Mouse (Mus musculus): ENCODE measurements at regions not wholly inside any gene's neighbourhood (a gene's known extent, or its start where the extent isn't known, plus 50 kb on each side); places are given as distances from the start of the nearest gene placed in this dataset.

DNA sequence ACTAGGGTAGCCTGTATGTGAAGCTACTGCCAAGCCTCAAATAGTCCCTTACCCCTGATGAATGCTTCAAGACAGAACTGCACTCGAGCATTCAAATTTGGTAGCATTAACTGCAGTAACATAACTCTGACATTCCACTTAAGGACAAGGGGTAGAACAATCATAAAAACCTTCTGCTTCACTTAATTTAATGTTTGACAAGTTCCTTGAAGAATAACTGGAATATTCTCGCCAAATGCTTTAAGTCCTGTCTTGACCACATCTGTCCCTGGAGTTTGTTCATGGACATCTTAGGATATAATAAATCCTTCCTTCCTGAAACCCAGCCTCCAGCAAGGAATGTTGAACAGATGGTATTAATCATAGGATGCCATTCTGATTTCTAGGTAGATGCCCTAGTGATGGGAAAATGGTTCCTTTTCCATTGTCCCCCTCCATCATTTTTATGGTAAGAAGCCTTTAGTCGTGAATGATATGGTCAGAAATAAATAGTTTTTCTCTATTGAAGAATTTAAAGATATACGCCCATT lies 154.7 kb upstream of the Gm15217 start:
- no peak for DNase-seq

DNA sequence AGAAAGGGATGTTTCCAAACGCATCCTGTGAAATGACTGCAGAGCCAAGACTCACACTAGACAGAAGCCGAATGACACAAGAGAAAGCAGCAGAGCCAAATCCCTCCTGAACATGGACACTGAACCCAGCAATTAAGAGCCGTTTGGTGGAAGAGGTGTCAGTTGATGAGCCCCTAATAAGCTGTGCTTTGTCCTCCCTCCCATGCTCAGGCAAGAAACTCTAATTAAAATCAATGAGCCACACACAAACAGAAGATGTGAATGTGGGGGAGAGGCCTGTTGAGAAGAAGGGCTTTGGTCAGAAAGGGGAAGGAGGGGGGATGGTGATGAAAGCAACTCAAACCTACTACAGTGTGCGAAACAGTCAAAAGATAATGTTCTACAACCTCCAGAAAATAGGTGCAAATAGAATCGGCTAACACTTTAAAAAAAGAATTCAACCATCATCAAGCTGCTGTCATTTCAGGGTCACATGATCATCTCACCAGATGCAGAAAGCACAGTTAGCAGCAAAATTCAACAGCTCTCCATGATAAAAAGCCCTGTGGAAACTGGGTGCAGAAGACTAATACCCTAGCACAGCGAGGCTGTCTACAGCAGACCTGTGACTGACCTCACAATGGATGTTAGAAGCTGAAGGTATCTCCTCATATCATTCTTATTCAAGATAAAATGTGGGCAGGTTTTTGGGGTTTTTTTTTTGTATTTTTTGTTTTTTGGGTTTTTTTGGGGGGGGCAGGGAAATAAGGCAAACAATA lies 153.2 kb upstream of the Gm15217 start:
- no peak for DNase-seq

DNA sequence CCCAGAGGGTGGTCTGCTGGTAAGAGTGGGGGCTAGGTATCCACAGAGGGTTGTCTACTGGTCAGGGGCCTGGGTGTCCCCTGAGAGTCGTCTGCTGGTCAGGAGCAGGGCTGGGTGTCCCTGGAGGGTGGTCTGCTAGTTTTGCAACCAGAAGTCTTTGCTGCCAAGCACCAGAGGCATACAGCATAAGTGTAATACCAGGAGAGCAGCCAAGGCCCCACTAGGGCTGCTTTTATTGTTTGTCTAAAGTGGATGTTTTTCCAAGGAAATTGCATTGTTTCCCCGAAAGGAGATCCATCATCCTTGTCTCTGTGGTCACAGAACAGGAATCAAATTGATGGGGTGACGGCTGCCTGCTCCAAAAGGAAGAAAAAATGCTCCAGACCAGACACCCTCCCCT lies 145.2 kb upstream of the Gm15217 start:
- no peak for DNase-seq

DNA sequence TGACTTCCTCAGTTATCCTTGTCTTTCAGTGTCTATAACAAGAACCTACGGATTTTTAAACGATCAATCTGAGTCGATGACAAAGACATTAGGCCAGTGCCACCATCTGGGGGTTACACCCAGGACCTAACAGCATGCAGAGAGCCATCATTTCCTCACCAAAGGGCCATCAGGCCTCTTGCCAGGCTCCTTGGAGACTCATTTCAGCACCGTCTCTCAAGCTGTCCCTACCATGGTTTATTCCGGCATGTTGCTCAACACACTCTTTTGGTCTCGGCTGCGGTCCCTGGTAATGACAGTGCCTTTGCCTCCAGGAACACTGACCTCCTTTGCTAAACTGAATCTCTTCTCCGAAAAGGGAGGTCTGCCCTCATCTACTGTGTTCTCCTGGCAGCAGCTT lies 144.4 kb upstream of the Gm15217 start:
- no peak for DNase-seq

DNA sequence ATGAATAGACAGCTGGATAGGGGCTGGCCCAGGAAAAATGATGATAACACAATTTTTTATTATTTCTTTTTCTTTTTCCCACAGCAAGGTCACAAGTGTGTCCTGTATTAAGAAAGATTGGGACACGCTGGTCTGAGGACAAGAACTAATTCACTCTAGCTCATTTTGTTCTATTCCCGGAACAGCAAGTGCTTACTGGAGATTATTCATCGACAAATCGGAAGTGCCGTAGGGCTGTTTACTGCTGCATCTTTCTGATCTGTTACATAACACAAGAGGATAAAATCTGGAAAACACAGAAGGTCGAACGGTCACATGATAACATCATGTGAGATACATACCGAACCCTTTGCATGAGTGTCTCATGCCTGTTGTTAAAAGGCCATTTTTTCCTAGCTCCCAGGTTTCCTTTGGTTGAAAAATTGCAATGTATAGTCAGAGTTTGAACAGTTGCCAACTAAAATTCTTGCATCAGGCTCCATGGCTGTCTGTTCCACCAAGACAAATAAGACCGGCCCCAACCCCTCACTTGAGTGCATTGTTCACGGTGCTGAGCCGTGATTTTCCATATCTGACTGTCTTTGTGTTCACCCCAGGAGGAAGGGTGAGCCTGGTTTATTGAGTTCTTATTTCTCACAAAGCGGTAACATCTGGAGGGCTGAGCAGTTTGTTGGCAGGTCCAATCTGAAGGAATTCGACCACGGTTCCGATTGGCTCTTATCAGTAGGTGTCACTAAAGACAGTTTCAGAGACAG lies 139.0 kb upstream of the Gm15217 start:
- peak; percentile 12 to 54 for DNase-seq

DNA sequence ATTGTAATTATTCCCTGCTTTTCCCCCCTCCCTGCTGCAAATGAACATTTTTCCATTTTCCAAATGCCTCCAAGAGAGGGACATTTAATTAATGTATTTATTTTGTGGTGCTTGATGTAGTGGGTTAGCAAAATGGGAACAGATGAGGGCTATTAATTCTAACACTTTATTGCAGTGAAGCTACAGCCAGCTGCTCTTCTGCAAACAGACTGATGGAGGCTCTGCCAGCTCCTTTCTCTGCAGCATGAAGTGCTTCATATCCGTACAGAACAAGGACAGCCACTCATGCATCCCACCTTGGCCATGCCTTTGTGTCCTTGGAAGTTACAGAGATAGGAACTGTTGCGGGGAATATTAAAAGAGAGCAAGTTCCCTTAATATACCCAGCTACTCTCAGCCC lies 138.3 kb upstream of the Gm15217 start:
- peak in 1 of 2 experiments; percentile 13 for DNase-seq

DNA sequence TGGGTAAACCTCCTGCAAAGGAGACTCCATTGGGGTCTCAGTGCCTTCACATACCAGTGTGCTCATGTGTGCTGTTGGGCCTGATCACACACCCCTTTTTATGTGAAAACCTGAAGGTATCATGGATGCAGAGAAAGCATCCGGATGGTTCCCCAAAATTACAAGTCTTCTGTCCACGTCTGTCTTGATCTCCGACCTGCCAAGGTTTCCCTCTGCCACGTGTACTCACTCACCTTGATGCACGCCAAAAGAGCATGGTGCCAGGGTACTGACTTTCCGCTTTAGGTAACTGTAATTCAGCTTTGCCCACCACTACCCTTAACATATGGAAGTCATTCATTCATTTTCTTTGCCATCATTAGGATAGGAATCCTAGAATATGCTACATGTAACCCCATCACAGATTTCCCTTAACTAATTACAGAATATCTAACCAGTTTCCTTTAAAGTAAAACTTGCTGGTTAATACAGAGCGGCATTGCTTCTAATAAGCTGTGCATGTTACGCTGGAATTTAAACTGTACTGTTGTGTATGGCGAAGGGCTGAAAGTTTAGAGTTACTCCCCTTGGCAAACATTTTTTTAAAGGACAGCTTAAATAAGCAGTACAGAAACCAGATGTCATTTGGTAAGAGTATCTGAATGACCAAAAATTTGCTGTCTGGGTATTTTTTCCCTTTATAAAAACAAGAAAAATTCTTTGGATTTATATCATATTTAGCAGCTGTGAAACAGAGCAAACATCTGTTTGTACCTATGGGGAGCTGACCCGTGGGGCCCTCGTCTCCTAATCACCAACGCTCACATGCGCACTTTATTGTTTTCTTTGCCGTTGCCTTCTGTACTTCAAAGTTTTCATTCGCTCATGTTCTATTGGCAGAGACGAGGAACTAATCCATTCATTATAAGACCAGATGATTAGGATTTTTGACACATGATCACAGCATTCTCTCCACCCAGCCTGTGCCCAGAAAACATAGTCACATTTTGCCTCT lies 131.4 kb upstream of the Gm15217 start:
- DNase-seq: no peak

DNA sequence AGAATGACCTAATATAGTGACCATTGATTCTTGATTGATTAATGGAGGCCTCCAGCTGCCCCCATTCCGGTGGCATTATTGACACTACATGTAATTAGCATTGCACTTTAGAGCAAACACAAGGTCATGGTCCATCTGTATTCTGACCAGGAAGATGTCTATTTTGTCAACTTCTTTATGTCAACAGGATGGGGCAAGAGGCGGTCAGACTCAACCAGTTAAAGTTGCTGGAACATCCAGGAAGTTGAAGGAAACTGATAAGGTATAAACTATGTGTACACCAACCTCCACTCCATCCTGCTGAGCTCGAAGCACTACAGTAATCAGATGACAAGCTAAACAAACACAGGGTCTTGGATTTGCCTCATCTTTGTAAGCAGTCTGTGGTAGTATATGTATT lies 130.1 kb upstream of the Gm15217 start:
- DNase-seq: no peak

DNA sequence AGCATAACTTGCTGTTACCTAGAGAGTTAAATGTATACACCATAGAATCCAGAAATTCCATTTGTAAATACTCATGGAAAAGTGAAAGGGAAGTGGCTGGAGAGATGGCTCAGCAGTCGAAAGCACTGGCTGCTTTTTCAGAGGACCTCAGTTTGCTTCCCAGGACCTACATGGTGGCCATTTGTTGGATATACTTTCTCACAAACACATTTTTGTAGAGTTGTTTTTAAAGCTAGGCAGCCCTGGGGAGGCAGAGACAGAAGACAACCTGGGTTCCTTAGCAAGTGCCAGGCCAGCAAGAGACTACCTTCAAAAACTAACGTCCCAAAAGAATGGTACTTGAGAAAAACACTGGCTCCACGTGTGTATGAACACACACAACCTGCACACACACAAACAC lies 124.0 kb upstream of the Gm15217 start:
- no peak for DNase-seq

DNA sequence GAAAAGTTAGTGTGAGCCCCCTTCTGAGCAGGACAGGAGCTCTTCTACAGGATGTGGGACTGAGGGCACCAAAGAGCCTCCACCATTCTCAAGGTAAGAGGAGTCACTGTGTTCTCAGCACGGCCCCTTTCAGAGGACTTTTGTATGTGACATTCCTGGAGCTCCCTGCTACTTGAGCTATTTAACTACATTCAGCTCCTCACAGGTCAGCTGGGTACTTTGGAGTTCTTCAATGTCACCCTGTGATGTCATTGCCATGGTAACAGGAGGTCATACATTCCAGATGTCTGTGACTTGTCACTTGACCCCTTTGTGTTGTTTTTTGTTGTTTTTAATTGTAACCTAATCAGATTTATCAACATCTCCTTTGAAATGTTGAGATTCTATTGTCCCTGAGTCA lies 122.9 kb upstream of the Gm15217 start:
- peak in 1 of 2 experiments; percentile 4 for DNase-seq

DNA sequence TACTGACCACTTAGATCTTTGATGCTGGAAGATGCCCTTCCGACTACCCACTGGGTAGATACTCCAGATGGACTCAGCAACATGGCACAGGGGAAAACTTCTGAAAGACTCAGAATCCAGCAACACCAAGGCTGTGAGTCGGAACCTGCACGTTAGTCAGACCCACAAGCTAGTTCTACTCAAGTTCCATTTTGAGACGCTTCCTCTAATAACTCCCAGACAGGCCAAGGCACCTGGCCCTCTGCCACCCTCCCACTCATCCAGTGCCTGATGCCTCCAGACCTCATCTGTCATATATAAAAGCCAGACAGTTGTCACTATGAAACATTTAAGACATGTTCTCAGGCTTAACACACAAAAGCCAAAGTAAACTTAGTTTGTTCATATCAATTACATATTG lies 121.9 kb upstream of the Gm15217 start:
- DNase-seq: peak in 1 of 2 experiments; percentile 27

DNA sequence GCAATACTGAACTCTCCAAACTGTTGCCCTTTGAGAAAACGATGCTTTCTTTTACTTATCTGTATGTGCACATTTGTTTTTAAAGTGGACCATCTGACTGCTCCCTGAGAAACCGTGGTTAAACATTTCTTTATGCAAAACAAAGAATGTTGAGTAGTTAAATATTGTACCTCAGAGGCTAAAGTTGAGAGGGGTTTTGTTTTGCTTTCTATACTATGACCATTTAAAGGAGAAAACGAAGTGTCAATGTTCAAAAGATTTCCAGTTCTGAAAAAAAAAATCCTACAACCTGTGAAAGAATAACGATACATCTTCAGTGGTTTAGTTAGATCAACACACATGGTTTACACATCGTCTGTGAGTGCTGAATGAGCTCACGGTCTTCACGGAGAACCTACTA lies 120.7 kb upstream of the Gm15217 start:
- DNase-seq: peak in 1 of 2 experiments; percentile 38

DNA sequence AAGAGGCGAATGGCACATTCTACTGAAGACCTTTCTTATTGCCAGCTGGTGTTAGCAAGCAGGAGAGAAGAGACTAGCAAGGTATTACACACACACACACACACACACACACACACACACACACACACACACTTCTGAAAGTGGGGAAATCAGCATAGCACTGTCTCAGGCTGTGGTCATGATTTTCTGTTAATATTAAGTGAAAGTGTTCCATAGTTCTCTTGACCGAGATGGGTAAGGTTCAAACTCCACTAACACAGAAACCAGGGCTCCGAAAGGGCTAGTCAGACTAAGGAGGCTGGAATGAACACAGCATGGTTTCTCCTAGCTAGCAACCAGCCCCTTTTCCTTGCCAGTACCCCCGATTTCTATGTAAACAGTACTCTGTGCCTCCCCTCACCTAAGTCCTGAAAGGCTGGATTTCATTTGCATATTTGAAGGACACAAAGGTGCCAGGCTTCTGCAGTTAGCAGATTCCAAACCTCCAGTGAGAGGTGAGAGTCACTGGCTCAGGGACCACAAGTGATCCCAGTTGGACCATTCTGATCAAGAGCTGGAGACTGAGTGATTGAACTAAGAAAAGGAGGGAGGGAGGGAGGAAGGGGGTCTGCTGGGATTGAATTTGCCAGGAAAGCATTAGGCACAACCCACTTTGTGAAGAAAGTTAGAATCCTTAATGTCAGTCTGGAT lies 118.8 kb upstream of the Gm15217 start:
- DNase-seq: peak; percentile 75 to 86

DNA sequence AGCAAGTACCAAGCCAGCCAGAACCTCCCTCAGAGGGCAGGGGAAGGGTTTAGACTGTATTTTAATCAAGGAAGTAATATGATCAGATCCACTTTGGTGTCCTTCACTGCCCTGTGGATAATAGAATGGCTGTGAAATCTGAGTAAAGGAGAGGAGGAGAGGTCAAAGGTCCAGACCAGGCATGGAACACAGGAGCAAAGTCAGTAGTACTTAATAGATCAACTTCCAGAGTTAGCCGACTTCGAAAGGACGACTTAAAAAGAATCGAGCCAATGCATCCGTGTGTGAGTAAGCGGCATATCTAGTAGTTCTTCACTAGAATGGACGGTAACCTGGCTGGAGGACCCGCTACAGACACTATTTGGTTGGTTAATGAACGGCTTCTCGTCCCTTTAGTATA lies 103.8 kb upstream of the Gm15217 start:
- peak; percentile 41 to 42 for DNase-seq

DNA sequence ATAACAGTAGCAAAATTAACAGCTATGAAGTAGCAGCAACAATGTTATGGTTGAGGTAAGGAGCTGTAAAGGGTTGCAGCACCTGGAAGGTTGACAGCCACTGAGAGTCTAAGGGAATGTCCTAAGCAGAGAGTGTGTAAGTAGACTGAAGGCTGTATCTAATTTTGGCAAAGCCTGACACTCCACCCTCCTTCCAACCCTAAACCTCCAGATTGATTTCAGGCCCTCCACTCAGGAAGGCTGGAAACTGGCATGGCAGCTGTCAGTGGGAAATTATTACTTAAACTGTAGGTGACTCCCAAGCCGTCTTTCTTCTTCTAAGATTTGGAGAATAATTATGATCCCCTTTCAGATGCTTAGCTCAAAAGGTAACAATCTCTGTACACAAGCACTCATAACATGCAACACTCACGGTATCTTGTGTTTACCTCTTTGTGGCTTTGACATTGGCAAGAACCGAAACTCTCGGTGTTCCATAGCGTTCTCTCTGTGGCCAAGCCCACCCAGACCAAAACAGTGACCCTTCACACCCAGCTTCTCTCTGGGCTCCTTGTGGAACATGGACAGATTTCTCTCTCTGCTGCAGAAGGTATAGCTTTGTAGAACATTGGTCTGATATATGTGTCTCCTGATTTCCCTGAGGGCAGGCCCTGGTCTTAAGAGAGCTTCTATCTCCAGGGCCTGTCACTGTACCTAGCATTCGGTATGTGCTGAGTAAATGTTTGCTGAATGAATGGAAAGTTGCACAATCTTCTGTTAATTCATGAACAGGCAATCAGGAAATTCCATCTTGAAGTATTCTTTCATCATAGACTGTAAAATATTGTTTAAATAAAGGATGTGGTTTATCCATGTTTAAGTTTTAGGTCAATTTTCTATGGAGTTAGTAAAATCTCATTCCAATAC lies 102.0 kb upstream of the Gm15217 start:
- DNase-seq: peak in 1 of 2 experiments; percentile 55

DNA sequence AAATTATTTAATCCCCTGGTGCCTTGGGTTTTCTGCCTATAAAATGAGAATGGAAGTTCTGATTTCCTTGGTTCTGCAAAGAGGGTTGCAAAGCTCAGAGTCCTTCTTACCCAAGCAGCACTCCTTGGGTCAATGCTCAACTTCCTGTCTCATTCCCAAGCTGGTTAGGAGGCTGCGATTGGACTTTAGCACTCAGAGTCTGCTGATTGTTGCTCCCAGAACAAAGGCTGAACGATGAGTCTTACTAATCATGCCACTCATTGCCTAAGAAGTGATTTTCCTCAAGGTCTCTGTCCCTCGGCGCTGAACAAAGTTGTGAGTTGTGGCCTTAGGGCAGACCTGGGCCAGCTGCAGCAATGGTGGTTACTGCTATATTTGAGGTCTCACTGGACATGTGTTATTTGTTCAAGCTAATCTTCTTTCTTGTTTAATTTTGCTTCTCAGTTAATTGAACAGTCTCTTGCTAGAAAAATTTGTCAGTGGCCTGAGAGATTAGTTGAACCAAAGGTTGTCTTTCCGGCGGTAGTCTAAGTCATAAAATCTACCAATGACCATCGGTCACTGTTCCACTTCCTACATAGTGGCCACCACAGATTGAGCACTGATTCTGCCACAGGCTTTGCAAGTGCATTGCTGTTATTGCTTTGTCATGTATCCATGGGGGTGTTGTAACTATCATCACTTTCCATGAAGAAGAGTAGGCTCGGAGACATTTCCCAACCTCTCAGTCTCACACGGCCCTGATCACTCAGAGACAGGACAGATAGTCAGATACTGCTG lies 101.2 kb upstream of the Gm15217 start:
- DNase-seq: peak; percentile 66 to 88

DNA sequence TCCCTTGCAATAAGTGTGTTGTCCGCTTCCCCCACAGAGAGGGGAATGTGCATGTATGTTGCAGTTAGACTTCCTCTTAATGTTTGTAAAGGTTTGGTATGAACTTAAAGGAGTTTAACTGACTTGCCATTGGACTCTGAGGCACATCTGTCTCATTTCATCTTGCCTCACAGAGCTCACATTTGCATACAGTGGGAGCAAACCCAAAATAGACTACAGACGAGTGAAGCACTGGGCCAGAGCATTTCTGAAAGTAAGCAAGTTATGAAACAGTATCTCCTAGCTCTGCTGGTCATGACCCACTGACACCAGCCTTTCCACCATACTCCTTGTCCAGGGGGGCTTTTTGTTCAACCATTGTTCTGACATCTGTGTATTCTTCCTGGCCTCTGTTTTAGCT lies 86.8 kb upstream of the Gm15217 start:
- no peak for DNase-seq

DNA sequence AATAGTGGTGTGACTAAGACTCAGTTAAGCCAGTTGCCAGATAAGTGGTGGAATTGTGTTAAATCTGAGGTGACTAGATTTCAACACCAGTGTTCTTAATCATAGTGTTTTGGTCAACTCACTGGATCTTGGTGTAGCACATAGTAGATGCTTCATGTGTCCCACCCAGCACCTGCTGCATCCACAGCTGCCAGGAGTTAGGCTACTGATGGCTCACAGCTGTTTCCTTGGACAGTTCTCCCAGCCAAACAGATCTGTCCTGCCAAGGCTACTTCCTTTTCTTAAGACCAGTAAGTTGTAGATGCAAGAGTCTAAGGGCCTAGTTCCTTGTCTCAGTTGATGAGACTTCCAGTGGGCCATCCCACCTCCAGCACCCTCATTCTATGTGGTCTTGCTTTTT lies 82.9 kb upstream of the Gm15217 start:
- no peak for DNase-seq

DNA sequence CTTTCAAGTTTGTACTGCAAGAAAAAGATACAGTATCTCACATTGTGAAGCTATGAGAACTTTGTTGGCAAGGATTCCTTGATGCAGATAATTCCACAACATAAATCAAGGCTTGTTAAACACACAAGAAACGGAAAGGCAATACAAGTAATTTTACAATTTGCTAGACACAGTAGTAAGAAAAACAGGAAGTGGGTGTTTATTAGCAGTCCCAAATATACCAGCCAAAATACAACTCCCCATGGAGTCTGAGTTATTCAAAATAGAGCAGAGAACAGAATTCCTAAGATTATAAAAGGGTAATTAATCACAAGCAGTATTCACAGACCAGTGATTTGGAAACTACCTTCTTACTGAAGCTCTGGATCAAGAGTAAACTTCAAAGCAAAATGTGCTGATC lies 78.7 kb upstream of the Gm15217 start:
- DNase-seq: peak in 1 of 2 experiments; percentile 32

DNA sequence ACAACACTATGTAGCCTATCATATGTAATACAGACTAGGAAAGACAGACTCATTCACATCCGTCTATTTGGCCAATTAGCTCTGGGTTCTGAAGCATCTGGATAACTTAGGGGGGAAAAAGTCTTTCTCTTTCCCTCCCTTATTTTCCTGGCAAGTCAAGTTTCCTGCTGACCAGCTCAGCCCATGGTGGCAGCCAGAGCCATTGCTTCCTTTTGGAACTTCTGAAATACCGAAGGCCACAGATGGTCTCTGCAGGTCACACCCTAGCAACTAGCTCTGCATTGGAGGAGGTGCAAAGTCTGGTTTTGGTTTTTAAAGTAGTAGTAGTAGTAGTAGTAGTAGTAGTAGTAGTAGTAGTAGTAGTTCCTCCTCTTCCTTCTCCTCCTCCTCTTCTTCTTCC lies 76.6 kb upstream of the Gm15217 start:
- DNase-seq: no peak
